Mouse (Mus musculus) urinary bladder, postnatal 0 days (tissue): ENCODE results near the gene Lonrf2. TPM values are rescaled to one million over a fixed set of nuclear protein-coding genes. Genes with fewer than 3 reads are reported as not detected.

ENCODE experiments used
- polyA plus RNA-seq: library from polyadenylated mRNA; unstranded; fragments of >200 nt; fragmentation: Nextera tagmentation; extraction: Ambion mirVana; gene quantifications from 2 replicates; pipeline ENCODE4 v1.2.1, GENCODE M21; 2015

Gene Lonrf2
- polyA plus RNA-seq: 0.22 and 0.23 TPM in 2 replicates

GRCm38 (mm10) chr1:38836477-38836872, at the start of gene Lonrf2:
Gene Lonrf2 (minus strand): TSS chr1:38836711.

Other genes starting within 250 kb of the Lonrf2 start
- gene Aff3, start 171.8 kb downstream of the Lonrf2 start, polyA plus RNA-seq: 3.9 and 4.6 TPM in 2 replicates
- gene Chst10, start 61.5 kb upstream of the Lonrf2 start, polyA plus RNA-seq: 1.3 and 1.8 TPM in 2 replicates
- gene Nms, start 102.4 kb upstream of the Lonrf2 start, polyA plus RNA-seq: not detected in 2 replicates
- 280 and 360 TPM in 2 replicates for gene Pdcl3, start 148.9 kb upstream of the Lonrf2 start, polyA plus RNA-seq